Mouse (Mus musculus) liver, adult 2 months (tissue): Measurements from ENCODE around the gene 1600014C23Rik. TPM values are rescaled to one million over a fixed set of nuclear protein-coding genes. Genes with fewer than 3 reads are reported as not detected.

ENCODE experiments used
- DNase-seq: peaks from one replicate; pipeline ENCODE4 v3.0.0-alpha.2; 2011; ENCODE audit warnings: low read depth, low spot score; ENCODE audit errors: extremely low read depth
- H3K27ac ChIP-seq: fragments of 200-500 bp; replicated peaks from 2 replicates; pipeline ENCODE4 v1.5.1; 2012; ENCODE audit warnings: low read depth, mild to moderate bottlenecking, control low read depth, inconsistent platforms, low read length; ENCODE audit not compliant: insufficient read depth
- H3K27me3 ChIP-seq: fragments of 200-500 bp; 2 replicates; pipeline ENCODE4 v1.6.1; 2012; ENCODE audit warnings: mild to moderate bottlenecking, moderate library complexity, low read length, inconsistent platforms; ENCODE audit not compliant: control insufficient read depth, insufficient read depth
- H3K36me3 ChIP-seq: fragments of 200-500 bp; 2 replicates; pipeline ENCODE4 v1.6.1; 2012; ENCODE audit warnings: low read length, inconsistent platforms; ENCODE audit not compliant: control insufficient read depth, insufficient read depth
- H3K4me1 ChIP-seq: fragments of 200-500 bp; 2 replicates; pipeline ENCODE4 v1.6.1; 2011; ENCODE audit warnings: low read length; ENCODE audit not compliant: control insufficient read depth, insufficient read depth
- H3K4me3 ChIP-seq: fragments of 200-500 bp; 2 replicates; pipeline ENCODE4 v1.5.1; 2011; ENCODE audit warnings: low read depth, mild to moderate bottlenecking, control low read depth, low read length, moderate library complexity; ENCODE audit not compliant: insufficient read depth
- H3K79me2 ChIP-seq: fragments of 200-500 bp; 2 replicates; pipeline ENCODE4 v1.6.1; 2012; ENCODE audit warnings: inconsistent platforms, mild to moderate bottlenecking, low read length, moderate library complexity; ENCODE audit not compliant: control insufficient read depth, insufficient read depth
- H3K9ac ChIP-seq: fragments of 200-500 bp; 2 replicates; pipeline ENCODE4 v1.6.1; 2012; ENCODE audit warnings: low read depth, mild to moderate bottlenecking, control low read depth, inconsistent platforms, low read length
- CTCF ChIP-seq: fragments of 200-500 bp; IDR thresholded peaks from 2 replicates; pipeline ENCODE4 v1.5.1; 2011; ENCODE audit warnings: low read depth, low read length, control low read depth
- POLR2A ChIP-seq: fragments of 200-500 bp; IDR thresholded peaks from 2 replicates; pipeline ENCODE4 v1.6.1; 2011; ENCODE audit warnings: low read length, control low read depth; ENCODE audit not compliant: insufficient read depth; ENCODE audit errors: extremely low read depth
- WGBS: fragments of 180-500 bp; shearing (Covaris S2); methylation state at CpG from one replicate; pipeline ENCODE4 v1.1.7; 2018; 5-methylcytosine and 5-hydroxymethylcytosine counted together
- polyA plus RNA-seq: library from polyadenylated mRNA; depleted of rRNA; stranded (reverse); fragments of >200 nt; gene quantifications from 2 replicates; pipeline ENCODE4 v1.2.3, GENCODE M21; 2012
- total RNA-seq: library from RNA; depleted of rRNA; stranded (reverse); fragments of >200 nt; gene quantifications from 2 replicates; pipeline ENCODE4 v1.2.3, GENCODE M21; 2014

1600014C23Rik gene
- total and polyA plus RNA-seq, 2 experiments = not detected

- H3K4me1 ChIP-seq = peaks cover 5% of the 10 kb centered on the region
- no peaks in the 10 kb centered on the region for H3K27me3 ChIP-seq
- no peak for TF ChIP-seq POLR2A
- no peak for TF ChIP-seq CTCF
- H3K79me2 ChIP-seq = no peaks in the 10 kb centered on the region
- H3K27ac ChIP-seq = no peak overlapping the region
- H3K4me3 ChIP-seq = no peak overlapping the region
- DNase-seq = no peak
- no peak overlapping the region for H3K9ac ChIP-seq
- H3K36me3 ChIP-seq = no peaks in the 10 kb centered on the region
- WGBS = 21% methylated on average over 3 of the region's 3 CpGs
Observed at GRCm38 (mm10) chr17:45711525-45711924, 22.1 kb downstream of the 1600014C23Rik start.

GRCm38 (mm10) chr17:45710407-45710806 is 23.2 kb downstream of the 1600014C23Rik start:
- H3K27ac ChIP-seq = no peak overlapping the region
- H3K4me1 ChIP-seq = peaks cover 12% of the 10 kb centered on the region
- no peak overlapping the region for H3K4me3 ChIP-seq
- H3K9ac ChIP-seq = no peak overlapping the region
- no peaks in the 10 kb centered on the region for H3K27me3 ChIP-seq
- TF ChIP-seq CTCF = no peak
- TF ChIP-seq POLR2A = no peak
- DNase-seq = no peak
- H3K79me2 ChIP-seq = no peaks in the 10 kb centered on the region
- 80% methylated on average over 8 of the region's 8 CpGs for WGBS
- no peaks in the 10 kb centered on the region for H3K36me3 ChIP-seq

GRCm38 (mm10) chr17:45709829-45710228 is 23.8 kb downstream of the 1600014C23Rik start:
- no peaks in the 10 kb centered on the region for H3K36me3 ChIP-seq
- H3K9ac ChIP-seq = no peak overlapping the region
- H3K4me1 ChIP-seq = peaks cover 15% of the 10 kb centered on the region
- H3K27me3 ChIP-seq = no peaks in the 10 kb centered on the region
- TF ChIP-seq CTCF (no peak), POLR2A (no peak)
- 66% methylated on average over 3 of the region's 3 CpGs for WGBS
- no peak overlapping the region for H3K27ac ChIP-seq
- H3K79me2 ChIP-seq = no peaks in the 10 kb centered on the region
- H3K4me3 ChIP-seq = no peak overlapping the region
- no peak for DNase-seq

- WGBS = 36% methylated on average over 8 of the region's 8 CpGs
- H3K79me2 ChIP-seq = no peaks in the 10 kb centered on the region
- DNase-seq = peak; percentile 88
- H3K27ac ChIP-seq = 0 out of 2 replicates have a peak overlapping the region, but pooled peaks have one; percentile 5
- H3K27me3 ChIP-seq = no peaks in the 10 kb centered on the region
- H3K4me1 ChIP-seq = peaks cover 15% of the 10 kb centered on the region
- H3K9ac ChIP-seq = no peak overlapping the region
- no peak overlapping the region for H3K4me3 ChIP-seq
- H3K36me3 ChIP-seq = no peaks in the 10 kb centered on the region
- TF ChIP-seq POLR2A (no peak), CTCF (no peak)
Observed at GRCm38 (mm10) chr17:45708179-45708578, 25.5 kb downstream of the 1600014C23Rik start.

GRCm38 (mm10) chr17:45707376-45707775 is 26.3 kb downstream of the 1600014C23Rik start:
- WGBS = 63% methylated on average over 3 of the region's 3 CpGs

GRCm38 (mm10) chr17:45706796-45707195 is 26.8 kb downstream of the 1600014C23Rik start:
- no peak for DNase-seq
- H3K27ac ChIP-seq = no peak overlapping the region
- H3K79me2 ChIP-seq = no peaks in the 10 kb centered on the region
- 73% methylated on average over 5 of the region's 5 CpGs for WGBS
- H3K4me3 ChIP-seq = no peak overlapping the region
- H3K27me3 ChIP-seq = no peaks in the 10 kb centered on the region
- H3K9ac ChIP-seq = no peak overlapping the region
- peaks cover 21% of the 10 kb centered on the region for H3K4me1 ChIP-seq
- no peaks in the 10 kb centered on the region for H3K36me3 ChIP-seq
- TF ChIP-seq POLR2A (no peak), CTCF (no peak)

More at GRCm38 (mm10) chr17:45707376-45707775, 26.3 kb downstream of the 1600014C23Rik start:
- Histone ChIP-seq H3K36me3 (no peaks in the 10 kb centered on the region), H3K79me2 (no peaks in the 10 kb centered on the region), H3K27me3 (no peaks in the 10 kb centered on the region), H3K9ac (no peak overlapping the region), H3K27ac (no peak overlapping the region), H3K4me1 (peaks cover 17% of the 10 kb centered on the region), H3K4me3 (no peak overlapping the region)
- TF ChIP-seq POLR2A = no peak
- no peak for TF ChIP-seq CTCF
- DNase-seq = no peak
